21 mouse cellular contexts compared by ENCODE assay signal in the genomic region with DNA sequence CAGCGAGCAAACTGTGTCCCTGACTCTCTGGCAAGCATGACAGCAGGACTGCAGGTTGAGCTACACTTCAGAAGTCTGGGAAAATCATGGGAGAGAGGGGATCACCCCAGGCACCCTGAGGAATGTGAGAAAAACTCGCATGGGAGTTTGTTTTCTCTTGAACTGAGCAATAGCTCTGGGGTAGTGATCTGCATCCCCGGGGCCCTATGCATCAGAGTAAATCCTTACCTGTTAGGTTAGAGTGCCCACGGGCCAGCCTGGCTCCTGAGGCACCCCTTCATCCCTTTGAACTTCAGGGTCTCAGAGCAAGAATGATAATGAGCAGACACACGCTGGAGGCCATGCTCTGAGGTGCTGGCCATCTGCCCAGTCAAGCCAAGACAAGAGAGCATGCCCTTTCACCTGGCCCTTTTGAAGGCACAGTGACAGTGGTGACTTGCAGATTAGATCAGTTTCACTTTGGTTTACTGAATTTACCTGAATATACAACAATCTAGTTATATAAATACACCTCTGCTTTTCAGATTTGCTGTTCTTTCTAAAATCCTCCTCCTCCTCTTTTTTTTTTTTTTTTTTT.
DNase-seq lines count a peak whose midpoint lies in the region; ATAC-seq and TF ChIP-seq lines count a peak whose summit lies in the region.
"Had no signal": no experiment of that assay in that cellular context is flagged by ENCODE, and none has a peak within 500 bp of the region (broad histone marks: within the 10 kb centered on the region; RNA-seq: fewer than 3 reads in every experiment).

No protein-coding gene starts in this region.

- no peak overlapping the region for H3K4me2 ChIP-seq in intestine, embryonic 15.5 days (replicated peaks)
- H3K4me2 ChIP-seq in intestine, embryonic 16.5 days (ENCODE audit: low read depth, low read length), result no peak overlapping the region
- H3K4me2 ChIP-seq: embryonic facial prominence, embryonic 12.5 days; hindbrain, embryonic 12.5 days; liver, embryonic 13.5 days; midbrain, embryonic 13.5 days had no signal

- H3K4me1 ChIP-seq in intestine, embryonic 15.5 days (replicated peaks), result peaks cover 4% of the 10 kb centered on the region; the same call in 1 of the 2 replicates
- H3K4me1 ChIP-seq in intestine, embryonic 16.5 days (ENCODE audit: control insufficient read depth, insufficient read depth, low read length), result peaks cover 3% of the 10 kb centered on the region; the same call in 1 of the 2 replicates
- no peaks in the 10 kb centered on the region for H3K4me1 ChIP-seq in MEL (ENCODE audit: control insufficient read depth in 1 of 2, insufficient read depth in 2 of 2, low read length in 2 of 2)
- H3K4me1 ChIP-seq: embryonic facial prominence, embryonic 12.5 days; liver, embryonic 13.5 days; megakaryocyte, embryonic 14.5 days; midbrain, embryonic 13.5 days had no signal

- no peak overlapping the region for H3K9ac ChIP-seq in intestine, embryonic 15.5 days
- H3K9ac ChIP-seq in intestine, embryonic 16.5 days (ENCODE audit: low read depth, low read length), result no peak overlapping the region
- H3K9ac ChIP-seq in MEL (ENCODE audit: control insufficient read depth, low read depth, low read length, poor library complexity, severe bottlenecking), result no peak overlapping the region
- H3K9ac ChIP-seq: embryonic facial prominence, embryonic 12.5 days; forebrain, postnatal 0 days; hindbrain, embryonic 12.5 days; liver, embryonic 13.5 days; midbrain, embryonic 13.5 days had no signal

- H3K4me3 ChIP-seq in intestine, embryonic 15.5 days (replicated peaks), result no peak overlapping the region
- no peak overlapping the region for H3K4me3 ChIP-seq in intestine, embryonic 16.5 days (ENCODE audit: low read length)
- H3K4me3 ChIP-seq in MEL (ENCODE audit: control insufficient read depth in 1 of 2, insufficient read depth in 1 of 2, low read depth in 2 of 2, low read length in 2 of 2), result no peak overlapping the region
- H3K4me3 ChIP-seq: embryonic facial prominence, embryonic 12.5 days; hindbrain, embryonic 12.5 days; liver, embryonic 13.5 days; megakaryocyte, embryonic 14.5 days; midbrain, embryonic 13.5 days had no signal

- H3K9me3 ChIP-seq in intestine, embryonic 15.5 days, result no peaks in the 10 kb centered on the region
- no peaks in the 10 kb centered on the region for H3K9me3 ChIP-seq in intestine, embryonic 16.5 days (ENCODE audit: control insufficient read depth, low read length)
- H3K9me3 ChIP-seq in MEL (replicated peaks; ENCODE audit: insufficient read depth, low read length), result no peaks in the 10 kb centered on the region
- H3K9me3 ChIP-seq: liver, embryonic 13.5 days; midbrain, embryonic 13.5 days had no signal

- no peak for TF ChIP-seq RAD21 in MEL (IDR thresholded peaks at IDR 0.05; ENCODE audit: low read depth, low read length)

- no peak for TF ChIP-seq EP300 in MEL (IDR thresholded peaks at IDR 0.05; ENCODE audit: low read depth in 1 of 2, low read length in 2 of 2)

- H3K36me3 ChIP-seq in intestine, embryonic 15.5 days, result no peaks in the 10 kb centered on the region
- no peaks in the 10 kb centered on the region for H3K36me3 ChIP-seq in intestine, embryonic 16.5 days (ENCODE audit: control insufficient read depth, insufficient read depth, low read length)
- H3K36me3 ChIP-seq in MEL (ENCODE audit: control insufficient read depth in 1 of 2, insufficient read depth in 2 of 2, low read length in 2 of 2), result no peaks in the 10 kb centered on the region
- H3K36me3 ChIP-seq: embryonic facial prominence, embryonic 12.5 days; hindbrain, embryonic 12.5 days; liver, embryonic 13.5 days; midbrain, embryonic 13.5 days had no signal

- no peak for TF ChIP-seq POLR2A in MEL (IDR thresholded peaks at IDR 0.05; ENCODE audit: control insufficient read depth in 1 of 2, insufficient read depth in 1 of 2, low read depth in 1 of 2, low read length in 2 of 2, poor library complexity in 1 of 2)

- 0 out of 2 replicates have a peak overlapping the region, but pooled peaks have one; percentile 32 for H3K27ac ChIP-seq in intestine, embryonic 15.5 days
- H3K27ac ChIP-seq in intestine, embryonic 16.5 days (ENCODE audit: low read length), result no peak overlapping the region
- no peak overlapping the region for H3K27ac ChIP-seq in MEL (ENCODE audit: control insufficient read depth, low read depth, low read length)
- H3K27ac ChIP-seq: embryonic facial prominence, embryonic 12.5 days; hindbrain, embryonic 12.5 days; liver, embryonic 13.5 days; midbrain, embryonic 13.5 days had no signal

- no peak for ATAC-seq in intestine, embryonic 15.5 days
- no peak for ATAC-seq in intestine, embryonic 16.5 days
- ATAC-seq in inflammation-experienced regulatory T-cells, adult 6 months, result no peak
- ATAC-seq: activated CD4-positive, CD25-positive, alpha-beta regulatory T cell, adult 4 months; forebrain, postnatal 0 days; midbrain, embryonic 13.5 days had no signal

- TF ChIP-seq CTCF in MEL (IDR thresholded peaks at IDR 0.05 in 2 of 3, conservative IDR thresholded peaks at IDR 0.05 in 1 of 3; ENCODE audit: control insufficient read depth in 1 of 3, insufficient read depth in 1 of 3, low read depth in 2 of 3, low read length in 3 of 3, poor library complexity in 1 of 3, severe bottlenecking in 1 of 3), result no peak

- H3K27me3 ChIP-seq in intestine, embryonic 15.5 days (replicated peaks), result no peaks in the 10 kb centered on the region
- H3K27me3 ChIP-seq in intestine, embryonic 16.5 days (replicated peaks; ENCODE audit: control insufficient read depth, insufficient read depth, low read length), result no peaks in the 10 kb centered on the region
- H3K27me3 ChIP-seq in MEL (ENCODE audit: control insufficient read depth in 1 of 2, insufficient read depth in 2 of 2, low read length in 2 of 2), result no peaks in the 10 kb centered on the region
- H3K27me3 ChIP-seq: embryonic facial prominence, embryonic 12.5 days; hindbrain, embryonic 12.5 days; liver, embryonic 13.5 days; midbrain, embryonic 13.5 days had no signal

- no peaks in the 10 kb centered on the region for H3K79me2 ChIP-seq in MEL (ENCODE audit: control insufficient read depth, insufficient read depth, low read length, poor library complexity)

- WGBS in intestine, embryonic 15.5 days, result 25% methylated on average over 5 of the region's 5 CpGs
- WGBS in intestine, embryonic 16.5 days, result 31% methylated on average over 5 of the region's 5 CpGs

- no peak for DNase-seq in MEL (ENCODE audit: low read depth, low spot score)
- DNase-seq in adipocyte (ENCODE audit: low spot score), result peak; percentile 26
- DNase-seq in kidney, postnatal 14 days, result peak; percentile 32
- DNase-seq in spleen, postnatal 4 days (ENCODE audit: low spot score in 2 of 2), result no peak
- DNase-seq: adrenal gland, postnatal 25 days; cerebellum, adult 11 months; cerebellum, adult 9-11 months; forebrain, postnatal 0 days; gastrocnemius, postnatal 14 days; heart, adult 18-20 months; liver, embryonic 13.5 days; lung, adult 2 months; thymus, postnatal 25 days had no signal

TF ChIP-seq in MEL, 35 proteins besides CTCF, POLR2A, EP300 and RAD21:
- TF ChIP-seq ZNF384 (IDR thresholded peaks at IDR 0.05; ENCODE audit: low read depth, low read length) (0 out of 2 replicates have a peak, but pooled peaks have one; percentile 11), ETS1 (IDR thresholded peaks at IDR 0.05; ENCODE audit: low read depth, low read length) (no peak), MAZ (IDR thresholded peaks at IDR 0.05; ENCODE audit: low read depth, low read length) (no peak)
TF ChIP-seq in MEL: peak in this region for 1.

Comparison
In these comparisons a context has a peak if more than half of its experiments do, and no peak if none do; other contexts are left out.
1. DNase-seq: peak in adipocyte (single experiment) and kidney, postnatal 14 days (single experiment); none in MEL (single experiment) and spleen, postnatal 4 days (0 of 2).